Mouse (Mus musculus): ENCODE measurements at regions not wholly inside any gene's neighbourhood (a gene's known extent, or its start where the extent isn't known, plus 50 kb on each side); places are given as distances from the start of the nearest gene placed in this dataset.

GRCm38 (mm10) chr13:72691783-72692729 lies 63.4 kb downstream of the Irx2 start:
- DNase-seq (ENCODE audit: low spot score) = no peak

- DNase-seq (ENCODE audit: low spot score) = no peak
Measured at GRCm38 (mm10) chr13:72707469-72707868, 78.8 kb downstream of the Irx2 start.

DNA sequence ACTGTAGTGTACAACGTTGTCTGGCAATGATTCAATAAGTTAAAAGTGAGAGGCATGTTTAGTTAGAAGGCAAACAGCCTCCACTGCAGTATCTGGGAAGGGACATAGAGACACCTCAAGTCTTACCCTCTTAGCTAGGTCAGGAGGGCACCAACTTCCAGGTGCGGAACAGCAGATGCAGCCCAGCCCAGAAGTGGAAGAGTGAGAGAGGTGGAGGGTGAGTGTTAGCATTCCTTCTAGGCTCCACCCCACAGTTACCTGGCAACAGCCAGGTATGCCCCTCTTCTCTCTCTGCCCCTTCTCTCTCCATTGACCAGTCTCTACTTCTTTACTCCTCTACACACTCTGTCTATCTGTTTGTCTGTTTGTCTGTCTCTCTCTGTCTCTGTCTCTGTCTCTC lies 80.1 kb downstream of the Irx2 start:
- no peak for DNase-seq (ENCODE audit: low spot score)

GRCm38 (mm10) chr13:72710051-72710450 lies 81.4 kb downstream of the Irx2 start:
- DNase-seq (ENCODE audit: low spot score) = no peak

DNA sequence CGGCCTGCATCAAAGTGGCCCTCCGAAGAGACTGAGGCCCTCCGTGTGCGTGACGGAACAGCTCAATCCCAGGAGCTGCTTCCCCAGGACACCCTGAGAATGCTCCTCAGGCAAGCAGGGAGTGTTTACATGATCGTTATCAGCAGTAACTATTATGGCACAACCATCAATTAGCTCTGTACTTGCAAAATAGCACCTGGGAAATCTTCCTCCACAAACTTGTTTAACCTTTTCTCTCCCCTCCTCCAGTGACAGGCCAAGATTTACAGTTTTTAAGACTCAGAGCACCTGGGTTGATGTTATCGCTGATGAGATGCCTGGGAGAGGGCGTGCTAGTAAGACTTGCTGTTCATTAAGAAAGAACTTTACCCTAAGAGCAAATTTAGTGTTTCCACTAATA lies 82.5 kb downstream of the Irx2 start:
- no peak for DNase-seq (ENCODE audit: low spot score)

- no peak for DNase-seq (ENCODE audit: low spot score)
Measured at GRCm38 (mm10) chr13:72711842-72712330, 83.3 kb downstream of the Irx2 start.

GRCm38 (mm10) chr13:72714793-72715192 lies 86.2 kb downstream of the Irx2 start:
- DNase-seq (ENCODE audit: low spot score) = no peak

- DNase-seq (ENCODE audit: low spot score) = no peak
Measured at GRCm38 (mm10) chr13:72715959-72716680, 87.5 kb downstream of the Irx2 start.

- no peak for DNase-seq (ENCODE audit: low spot score)
Measured at GRCm38 (mm10) chr13:72727126-72727525, 98.5 kb downstream of the Irx2 start.

GRCm38 (mm10) chr13:72735916-72736315 lies 107.3 kb downstream of the Irx2 start:
- no peak for DNase-seq (ENCODE audit: low spot score)

DNA sequence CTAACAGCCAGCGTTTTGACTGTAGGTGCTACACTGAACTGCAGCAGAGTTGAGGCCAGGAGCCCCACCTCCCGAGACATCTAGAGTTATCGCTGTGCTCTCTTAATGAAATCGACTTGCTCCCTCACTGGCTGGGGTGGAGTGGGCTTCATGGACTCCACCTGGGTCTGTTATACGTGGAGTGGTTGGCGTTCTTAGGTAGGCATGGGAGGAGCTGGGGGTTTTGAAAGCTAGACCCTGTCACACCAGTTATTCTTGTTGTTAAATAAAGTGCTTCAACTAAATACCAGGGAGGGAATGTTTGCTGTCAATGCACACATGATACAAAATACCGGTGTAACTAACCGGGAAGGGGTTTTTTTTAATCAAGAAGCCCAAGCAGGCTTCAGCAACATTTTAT lies 108.4 kb downstream of the Irx2 start:
- DNase-seq (ENCODE audit: low spot score) = no peak

GRCm38 (mm10) chr13:72747187-72747586 lies 118.6 kb downstream of the Irx2 start:
- no peak for DNase-seq (ENCODE audit: low spot score)

DNA sequence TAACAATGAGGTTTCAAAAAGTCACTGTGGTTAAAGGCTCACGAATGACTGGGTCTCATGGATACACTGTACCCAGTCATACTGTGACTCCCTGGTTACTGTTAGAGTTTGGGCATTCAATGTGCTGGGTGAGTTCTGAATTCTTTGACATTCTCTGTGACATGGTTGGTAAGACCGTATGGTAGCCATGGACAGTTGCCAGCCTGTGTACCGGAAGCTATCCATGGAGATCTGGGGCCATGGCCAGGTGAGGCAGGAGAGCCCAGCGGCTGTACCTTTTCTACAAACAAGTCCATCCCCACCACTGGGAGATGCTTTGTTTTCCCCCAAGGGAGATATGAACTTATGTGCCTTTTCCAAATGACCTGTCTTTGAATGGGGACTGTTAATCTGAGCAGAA lies 126.4 kb downstream of the Irx2 start:
- no peak for DNase-seq (ENCODE audit: low spot score)

- DNase-seq (ENCODE audit: low spot score) = no peak
Measured at GRCm38 (mm10) chr13:72762481-72762880, 133.9 kb downstream of the Irx2 start.

DNA sequence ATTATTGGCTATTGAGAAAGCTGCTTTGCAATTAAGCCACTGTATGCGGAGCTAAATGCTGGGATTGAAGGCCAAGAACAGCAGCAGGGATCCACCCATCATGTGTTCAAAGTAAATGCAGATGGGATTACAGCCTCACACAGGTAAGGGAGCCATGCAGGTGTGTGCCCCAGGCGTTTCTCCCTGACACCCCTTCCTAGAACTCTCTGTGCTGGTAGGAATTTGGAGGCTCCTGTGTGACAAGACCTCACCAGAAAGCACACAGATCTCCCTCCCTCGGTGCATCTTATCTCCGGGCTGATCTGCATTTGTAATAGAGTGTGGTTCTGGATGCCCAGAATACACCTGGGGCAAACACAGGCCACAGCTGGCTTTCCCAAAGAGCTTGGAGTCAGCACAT lies 134.7 kb downstream of the Irx2 start:
- peak; percentile 5 for DNase-seq (ENCODE audit: low spot score)

DNA sequence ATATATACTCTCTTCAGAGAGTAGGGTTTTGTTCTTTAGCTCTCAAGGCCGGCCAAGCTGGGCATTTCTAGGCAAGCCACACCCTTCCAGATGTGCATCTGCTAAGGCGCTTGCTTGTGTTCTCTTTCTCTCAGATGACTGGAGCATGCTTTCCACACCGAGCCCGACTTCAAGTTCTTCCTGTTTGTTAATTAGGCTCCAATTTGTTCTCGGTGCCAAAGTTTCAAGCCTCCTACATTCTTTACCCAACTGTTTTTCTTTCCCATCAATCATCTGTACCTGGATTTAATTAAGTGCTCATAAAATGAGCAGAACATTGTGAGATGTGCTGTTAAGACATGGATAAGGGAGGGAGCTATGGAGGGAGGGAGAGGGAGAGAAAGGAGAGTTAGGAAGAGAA lies 138.7 kb downstream of the Irx2 start:
- no peak for DNase-seq (ENCODE audit: low spot score)

DNA sequence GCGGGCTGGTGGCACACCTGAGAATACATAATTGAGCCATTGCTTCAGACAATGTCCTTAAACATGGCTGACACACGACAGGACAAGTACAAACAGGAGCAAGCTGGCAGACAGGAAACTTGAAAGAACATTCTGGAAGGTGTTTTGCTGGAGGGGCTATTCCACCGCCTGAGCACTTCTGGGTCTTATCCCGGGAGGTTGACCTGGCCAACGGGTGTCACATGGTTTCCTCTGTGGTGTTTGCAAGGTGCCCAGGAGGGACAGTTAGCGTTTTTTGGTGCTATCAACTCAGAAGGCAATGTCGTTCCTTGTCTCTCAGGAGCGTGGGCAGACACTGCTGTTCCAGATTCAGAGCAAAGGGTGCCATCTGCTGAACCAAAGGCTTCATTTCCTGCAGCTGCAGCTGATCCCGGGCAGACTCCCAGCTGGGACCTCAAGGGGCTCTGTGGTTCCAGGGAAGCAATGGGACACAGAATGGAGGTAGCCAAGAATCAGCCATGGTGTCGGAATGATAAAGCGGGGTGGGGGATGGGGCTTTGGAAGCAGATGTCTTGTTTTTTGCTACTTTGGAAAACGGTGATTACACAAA lies 140.5 kb downstream of the Irx2 start:
- no peak for DNase-seq (ENCODE audit: low spot score)

DNA sequence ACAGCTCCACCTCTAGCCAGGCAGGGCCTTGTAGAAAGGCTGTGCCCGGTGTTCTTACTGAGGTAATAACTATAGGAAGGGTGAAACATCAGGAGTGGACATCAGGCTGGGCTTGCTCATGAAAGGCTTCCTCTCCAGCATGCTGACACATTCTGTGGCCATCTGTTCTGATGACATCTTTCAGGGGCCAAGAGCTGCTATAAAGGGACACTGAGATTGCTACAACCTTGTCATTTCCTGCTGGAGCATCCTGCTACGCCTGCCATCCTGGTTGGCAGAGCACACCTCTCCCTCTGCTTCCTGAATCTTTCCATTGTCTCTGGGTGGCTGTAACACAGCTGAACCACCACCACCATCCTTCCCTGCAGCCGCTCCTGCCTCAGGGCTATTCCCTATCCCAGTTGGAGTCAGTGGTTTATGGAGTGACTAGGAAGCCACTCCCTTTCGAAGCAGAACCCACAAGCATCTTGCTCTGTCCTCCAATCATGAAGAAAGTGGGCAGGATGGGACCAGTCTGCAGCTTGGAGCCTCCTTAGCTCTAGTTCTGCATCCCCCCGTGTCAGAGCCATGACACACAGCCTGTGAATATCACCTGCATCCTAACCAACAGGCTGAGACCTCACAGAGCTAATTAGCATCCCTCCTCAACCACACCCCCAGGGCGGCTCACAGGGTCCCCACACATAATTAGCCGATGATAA lies 154.6 kb downstream of the Irx2 start:
- no peak for DNase-seq (ENCODE audit: low spot score)

DNA sequence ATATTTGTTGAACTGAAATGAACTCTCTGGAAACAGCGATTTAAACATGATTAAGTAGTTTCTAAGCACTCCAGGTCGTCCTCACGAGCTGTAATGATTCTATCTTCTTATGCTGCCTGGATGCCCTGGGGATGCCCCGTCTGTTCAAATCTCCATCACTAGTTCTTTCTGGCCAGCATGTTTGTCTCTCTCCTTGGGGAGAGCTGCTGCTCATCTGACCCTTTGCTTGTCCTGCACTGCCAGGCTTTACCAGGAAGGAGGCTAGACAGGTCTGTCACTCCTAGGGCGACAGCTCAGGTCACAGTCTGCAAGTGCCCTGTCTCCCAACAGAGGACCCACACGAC lies 155.1 kb downstream of the Irx2 start:
- DNase-seq (ENCODE audit: low spot score) = no peak

GRCm38 (mm10) chr13:72792695-72793094 lies 164.1 kb downstream of the Irx2 start:
- no peak for DNase-seq (ENCODE audit: low spot score)

DNA sequence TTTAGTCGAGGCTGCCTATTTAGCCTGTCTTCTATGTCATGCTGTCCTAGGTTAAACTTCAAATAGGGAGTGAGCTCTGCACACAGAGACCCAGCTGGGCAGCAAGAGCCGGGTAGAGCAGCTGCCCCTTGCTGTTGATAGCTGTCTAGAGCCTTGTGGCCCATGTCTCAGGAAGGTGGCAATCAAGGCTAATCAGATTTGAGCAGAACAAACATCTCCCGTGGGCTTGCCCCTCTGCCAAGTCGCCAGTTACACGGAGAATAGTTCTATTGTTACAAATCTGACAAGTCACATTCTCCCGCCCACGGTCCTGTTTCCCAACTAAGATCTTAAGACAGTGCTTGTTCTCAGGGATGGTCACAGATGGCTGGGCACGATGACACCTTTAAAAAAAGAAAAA lies 171.4 kb downstream of the Irx2 start:
- DNase-seq (ENCODE audit: low spot score) = no peak

GRCm38 (mm10) chr13:72800546-72800945 lies 171.9 kb downstream of the Irx2 start:
- DNase-seq (ENCODE audit: low spot score) = no peak
